ENCODE assay signal across 8 mouse cellular contexts in genomic region chr8:122617947-122618546, GRCm38 (mm10). TPM values are rescaled to one million over a fixed set of nuclear protein-coding genes. Genes with fewer than 3 reads are reported as not detected.
DNase-seq lines count a peak whose midpoint lies in the region; ATAC-seq and TF ChIP-seq lines count a peak whose summit lies in the region.
"Had no signal": no experiment of that assay in that cellular context is flagged by ENCODE, and none has a peak within 500 bp of the region (broad histone marks: within the 10 kb centered on the region; RNA-seq: fewer than 3 reads in every experiment).

No protein-coding gene starts in this region.

- H3K27me3 ChIP-seq in hindbrain, postnatal 0 days (ENCODE audit: insufficient read depth, low read length): no peaks in the 10 kb centered on the region
- no peaks in the 10 kb centered on the region for H3K27me3 ChIP-seq in midbrain, embryonic 10.5 days (ENCODE audit: low read depth, poor library complexity, severe bottlenecking)

- H3K4me1 ChIP-seq in hindbrain, postnatal 0 days (ENCODE audit: insufficient read depth, low read length): no peaks in the 10 kb centered on the region
- peaks cover 28% of the 10 kb centered on the region for H3K4me1 ChIP-seq in midbrain, embryonic 10.5 days

- 29% methylated on average over 5 of the region's 7 CpGs for WGBS in hindbrain, postnatal 0 days
- WGBS in midbrain, embryonic 10.5 days: 37% methylated on average over 5 of the region's 7 CpGs

- peak; percentile 25; the same call in 1 of the 2 replicates for ATAC-seq in hindbrain, postnatal 0 days

- intact Hi-C loops in left cerebral cortex, postnatal 25 days (cut with DNase I): loop anchor here (1.0 to 10.0 kb wide), 2 partner anchors 212 to 447 kb away; partner anchors contain the start of gene Spg7

- 0 out of 2 replicates have a peak, but pooled peaks cover 5% of the 10 kb centered on the region for H3K36me3 ChIP-seq in hindbrain, postnatal 0 days (ENCODE audit: insufficient read depth, low read length)
- 0 out of 2 replicates have a peak, but pooled peaks cover 14% of the 10 kb centered on the region for H3K36me3 ChIP-seq in midbrain, embryonic 10.5 days

- TF ChIP-seq CTCF in hindbrain, postnatal 0 days (IDR thresholded peaks at IDR 0.05; ENCODE audit: low read depth): peak; percentile 75

- no peak overlapping the region for H3K4me3 ChIP-seq in hindbrain, postnatal 0 days (ENCODE audit: low read length)
- H3K4me3 ChIP-seq in midbrain, embryonic 10.5 days: no peak overlapping the region

- H3K9ac ChIP-seq in hindbrain, postnatal 0 days (replicated peaks; ENCODE audit: low read length): no peak overlapping the region

- peak; percentile 64 for DNase-seq in T-cell, adult 2 months (ENCODE audit: low spot score)
- DNase-seq in cerebellum, adult 8-10 months: peak; percentile 84
- DNase-seq in forelimb bud, embryonic 11.5 days (ENCODE audit: low read depth, low spot score): peak; percentile 84
- peak; percentile 89 for DNase-seq in hindbrain, postnatal 0 days (ENCODE audit: low spot score)
- DNase-seq in left cerebral cortex, postnatal 25 days (ENCODE audit: low spot score in 2 of 2): peak; percentile 60 to 64
- peak; percentile 66 for DNase-seq in midbrain, embryonic 10.5 days (ENCODE audit: low spot score)
- DNase-seq in skeletal muscle tissue, adult 2 months (ENCODE audit: low read depth, low spot score): peak; percentile 71

- H3K4me2 ChIP-seq in hindbrain, postnatal 0 days (ENCODE audit: low read depth, low read length): no peak overlapping the region

- H3K9me3 ChIP-seq in hindbrain, postnatal 0 days (ENCODE audit: low read length): no peaks in the 10 kb centered on the region
- no peaks in the 10 kb centered on the region for H3K9me3 ChIP-seq in midbrain, embryonic 10.5 days (replicated peaks)

- H3K27ac ChIP-seq in hindbrain, postnatal 0 days: no peak overlapping the region
- H3K27ac ChIP-seq in midbrain, embryonic 10.5 days (replicated peaks): peak overlapping the region; percentile 14; the same call in 1 of the 2 replicates

RNA-seq across cellular contexts. Expression of gene Pabpn1l, which starts 4.5 kb away (rescaled TPM):
- not detected in 2 replicates for total RNA-seq in hindbrain, postnatal 0 days (2014; rRNA removed)
- polyA plus RNA-seq in hindbrain, postnatal 0 days (2015; fragmentation: Nextera tagmentation; extraction: Ambion mirVana): not detected in 2 replicates
- not detected for total RNA-seq in left cerebral cortex, postnatal 25 days (2021)
- polyA plus RNA-seq in midbrain, embryonic 10.5 days (2016; fragmentation: Nextera tagmentation; extraction: Ambion mirVana): not detected in 2 replicates
- total RNA-seq: left cerebral cortex, adult 8-10 months had no signal

RNA-seq across cellular contexts. Expression of gene Trappc2l, which starts 6.6 kb away (rescaled TPM):
- total RNA-seq in hindbrain, postnatal 0 days (2014; rRNA removed): 7.6 and 11.4 TPM in 2 replicates
- polyA plus RNA-seq in hindbrain, postnatal 0 days (2015; fragmentation: Nextera tagmentation; extraction: Ambion mirVana): 117 and 130 TPM in 2 replicates
- 10 to 100 TPM; 81.3 to 87.8 TPM for total RNA-seq in left cerebral cortex, postnatal 25 days (2021)
- 51.0 and 61.2 TPM in 2 replicates for polyA plus RNA-seq in midbrain, embryonic 10.5 days (2016; fragmentation: Nextera tagmentation; extraction: Ambion mirVana)

RNA-seq across cellular contexts. Expression of gene Galns, which starts 6.8 kb away (rescaled TPM):
- 12.0 and 14.2 TPM in 2 replicates for total RNA-seq in hindbrain, postnatal 0 days (2014; rRNA removed)
- polyA plus RNA-seq in hindbrain, postnatal 0 days (2015; fragmentation: Nextera tagmentation; extraction: Ambion mirVana): 9.1 and 10.0 TPM in 2 replicates
- 1 to 10 TPM; 7.4 to 9.1 TPM for total RNA-seq in left cerebral cortex, postnatal 25 days (2021)
- 6.6 and 7.7 TPM in 2 replicates for polyA plus RNA-seq in midbrain, embryonic 10.5 days (2016; fragmentation: Nextera tagmentation; extraction: Ambion mirVana)

RNA-seq across cellular contexts. Expression of gene Aprt, which starts 41.3 kb away (rescaled TPM):
- total RNA-seq in hindbrain, postnatal 0 days (2014; rRNA removed): 113 and 123 TPM in 2 replicates
- polyA plus RNA-seq in hindbrain, postnatal 0 days (2015; fragmentation: Nextera tagmentation; extraction: Ambion mirVana): 183 and 189 TPM in 2 replicates
- total RNA-seq in left cerebral cortex, postnatal 25 days (2021): 10 to 100 TPM; 56.6 to 60.4 TPM
- 241 and 278 TPM in 2 replicates for polyA plus RNA-seq in midbrain, embryonic 10.5 days (2016; fragmentation: Nextera tagmentation; extraction: Ambion mirVana)

RNA-seq across cellular contexts. Expression of gene Cdt1, which starts 50.2 kb away (rescaled TPM):
- total RNA-seq in hindbrain, postnatal 0 days (2014; rRNA removed): 24.9 and 26.3 TPM in 2 replicates
- 10.7 and 11.7 TPM in 2 replicates for polyA plus RNA-seq in hindbrain, postnatal 0 days (2015; fragmentation: Nextera tagmentation; extraction: Ambion mirVana)
- 1 to 10 TPM; 1.7 to 3.1 TPM for total RNA-seq in left cerebral cortex, postnatal 25 days (2021)
- 63.2 and 70.9 TPM in 2 replicates for polyA plus RNA-seq in midbrain, embryonic 10.5 days (2016; fragmentation: Nextera tagmentation; extraction: Ambion mirVana)
